Mouse (Mus musculus) small intestine, adult 2 months (tissue): ENCODE measurements at regions not wholly inside any gene's neighbourhood (a gene's known extent, or its start where the extent isn't known, plus 50 kb on each side); places are given as distances from the start of the nearest gene placed in this dataset.

Experiments
- CTCF ChIP-seq: fragments of 200-500 bp; IDR thresholded peaks from 2 replicates; pipeline ENCODE4 v1.5.1; 2012; ENCODE audit warnings: low read depth, mild to moderate bottlenecking, control low read depth, inconsistent platforms, low read length, moderate library complexity, mixed read lengths; ENCODE audit not compliant: insufficient replicate concordance, insufficient read length; ENCODE audit errors: extremely low read depth
- POLR2A ChIP-seq: fragments of 200-500 bp; IDR thresholded peaks from 2 replicates; pipeline ENCODE4 v1.6.1; 2012; ENCODE audit warnings: low read depth, mild to moderate bottlenecking, control low read depth, inconsistent platforms, low read length, moderate library complexity

GRCm38 (mm10) chr11:112412434-112412833, 369.6 kb upstream of the Sox9 start:
- TF ChIP-seq CTCF: no peak
- TF ChIP-seq POLR2A: no peak
